Mouse (Mus musculus): ENCODE measurements around the gene Mbd4. TPM values are rescaled to one million over a fixed set of nuclear protein-coding genes. Genes with fewer than 3 reads are reported as not detected.
"Not testable (repeated sequence)": the region's sequence is repeated elsewhere in the genome, so short reads cannot be mapped to it uniquely, and the experiment has no call there.

Mbd4 gene
- polyA plus RNA-seq, 1 experiment from 2014 or later: 13.4 TPM

GRCm38 (mm10) chr6:115877239-115877638, 24.1 kb upstream of the Mbd4 start:
- Histone ChIP-seq H3K9ac (ENCODE audit: low read depth, low read length) (no peak overlapping the region), H3K27me3 (replicated peaks; ENCODE audit: control insufficient read depth, insufficient read depth, low read length) (no peaks in the 10 kb centered on the region), H3K27ac (replicated peaks; ENCODE audit: low read depth, low read length) (no peak overlapping the region), H3K4me2 (ENCODE audit: low read depth, low read length) (no peak overlapping the region), H3K4me3 (ENCODE audit: low read depth, low read length) (no peak overlapping the region), H3K36me3 (ENCODE audit: control insufficient read depth, insufficient read depth, low read length) (peaks cover 31% of the 10 kb centered on the region; the same call in 1 of the 2 replicates), H3K4me1 (ENCODE audit: control insufficient read depth, insufficient read depth, low read length) (no peaks in the 10 kb centered on the region), H3K9me3 (ENCODE audit: control insufficient read depth, low read length) (no peaks in the 10 kb centered on the region)
- DNase-seq (ENCODE audit: low spot score) (no peak), ATAC-seq (ENCODE audit: low read depth) (no peak)
- WGBS: 85% methylated on average over 2 of the region's 2 CpGs

- not testable (repeated sequence) for H3K4me2 ChIP-seq (ENCODE audit: low read depth, low read length); H3K27ac ChIP-seq (replicated peaks; ENCODE audit: low read depth, low read length); ATAC-seq (ENCODE audit: low read depth); H3K9me3 ChIP-seq (ENCODE audit: control insufficient read depth, low read length); H3K4me3 ChIP-seq (ENCODE audit: low read depth, low read length); H3K9ac ChIP-seq (ENCODE audit: low read depth, low read length); H3K4me1 ChIP-seq (ENCODE audit: control insufficient read depth, insufficient read depth, low read length); DNase-seq (ENCODE audit: low spot score); H3K27me3 ChIP-seq (replicated peaks; ENCODE audit: control insufficient read depth, insufficient read depth, low read length)
- no CpG with 5 or more reads among the region's 3 CpGs for WGBS
- H3K36me3 ChIP-seq (ENCODE audit: control insufficient read depth, insufficient read depth, low read length): peaks cover 12% of the 10 kb centered on the region; the same call in 1 of the 2 replicates
Measured at GRCm38 (mm10) chr6:115871318-115871717, 18.1 kb upstream of the Mbd4 start.

- H3K4me1 ChIP-seq (ENCODE audit: control insufficient read depth, insufficient read depth, low read length); H3K4me3 ChIP-seq (ENCODE audit: low read depth, low read length); H3K27me3 ChIP-seq (replicated peaks; ENCODE audit: control insufficient read depth, insufficient read depth, low read length); DNase-seq (ENCODE audit: low spot score); H3K9me3 ChIP-seq (ENCODE audit: control insufficient read depth, low read length); H3K4me2 ChIP-seq (ENCODE audit: low read depth, low read length); ATAC-seq (ENCODE audit: low read depth); H3K27ac ChIP-seq (replicated peaks; ENCODE audit: low read depth, low read length); H3K9ac ChIP-seq (ENCODE audit: low read depth, low read length): not testable (repeated sequence)
- H3K36me3 ChIP-seq (ENCODE audit: control insufficient read depth, insufficient read depth, low read length): peaks cover 18% of the 10 kb centered on the region
- WGBS: no CpG with 5 or more reads among the region's 3 CpGs
Measured at GRCm38 (mm10) chr6:115867157-115867556, 14.0 kb upstream of the Mbd4 start.

- no peak for DNase-seq (ENCODE audit: low spot score)
- no peaks in the 10 kb centered on the region for H3K4me1 ChIP-seq (ENCODE audit: control insufficient read depth, insufficient read depth, low read length)
- ATAC-seq (ENCODE audit: low read depth): no peak
- H3K9ac ChIP-seq (ENCODE audit: low read depth, low read length): no peak overlapping the region
- no peak overlapping the region for H3K4me3 ChIP-seq (ENCODE audit: low read depth, low read length)
- 97% methylated on average over 4 of the region's 4 CpGs for WGBS
- H3K4me2 ChIP-seq (ENCODE audit: low read depth, low read length): no peak overlapping the region
- no peaks in the 10 kb centered on the region for H3K27me3 ChIP-seq (replicated peaks; ENCODE audit: control insufficient read depth, insufficient read depth, low read length)
- no peak overlapping the region for H3K27ac ChIP-seq (replicated peaks; ENCODE audit: low read depth, low read length)
- peaks cover 18% of the 10 kb centered on the region for H3K36me3 ChIP-seq (ENCODE audit: control insufficient read depth, insufficient read depth, low read length)
- no peaks in the 10 kb centered on the region for H3K9me3 ChIP-seq (ENCODE audit: control insufficient read depth, low read length)
Measured at GRCm38 (mm10) chr6:115865246-115865645, 12.1 kb upstream of the Mbd4 start.

GRCm38 (mm10) chr6:115863340-115863841, 10.2 kb upstream of the Mbd4 start:
- WGBS: 63% methylated on average over 7 of the region's 7 CpGs
- H3K27ac ChIP-seq (replicated peaks; ENCODE audit: low read depth, low read length): no peak overlapping the region
- DNase-seq (ENCODE audit: low spot score): no peak
- no peaks in the 10 kb centered on the region for H3K27me3 ChIP-seq (replicated peaks; ENCODE audit: control insufficient read depth, insufficient read depth, low read length)
- no peaks in the 10 kb centered on the region for H3K4me1 ChIP-seq (ENCODE audit: control insufficient read depth, insufficient read depth, low read length)
- no peak for ATAC-seq (ENCODE audit: low read depth)
- H3K36me3 ChIP-seq (ENCODE audit: control insufficient read depth, insufficient read depth, low read length): peaks cover 18% of the 10 kb centered on the region
- H3K9ac ChIP-seq (ENCODE audit: low read depth, low read length): no peak overlapping the region
- H3K4me2 ChIP-seq (ENCODE audit: low read depth, low read length): no peak overlapping the region
- H3K9me3 ChIP-seq (ENCODE audit: control insufficient read depth, low read length): no peaks in the 10 kb centered on the region
- no peak overlapping the region for H3K4me3 ChIP-seq (ENCODE audit: low read depth, low read length)

- H3K4me3 ChIP-seq (ENCODE audit: low read depth, low read length): no peak overlapping the region
- H3K9me3 ChIP-seq (ENCODE audit: control insufficient read depth, low read length): no peaks in the 10 kb centered on the region
- DNase-seq (ENCODE audit: low spot score): no peak
- H3K9ac ChIP-seq (ENCODE audit: low read depth, low read length): no peak overlapping the region
- H3K27me3 ChIP-seq (replicated peaks; ENCODE audit: control insufficient read depth, insufficient read depth, low read length): no peaks in the 10 kb centered on the region
- peaks cover 5% of the 10 kb centered on the region; the same call in 1 of the 2 replicates for H3K4me1 ChIP-seq (ENCODE audit: control insufficient read depth, insufficient read depth, low read length)
- no peak overlapping the region for H3K27ac ChIP-seq (replicated peaks; ENCODE audit: low read depth, low read length)
- H3K4me2 ChIP-seq (ENCODE audit: low read depth, low read length): no peak overlapping the region
- peaks cover 17% of the 10 kb centered on the region for H3K36me3 ChIP-seq (ENCODE audit: control insufficient read depth, insufficient read depth, low read length)
- no peak for ATAC-seq (ENCODE audit: low read depth)
- WGBS: 66% methylated on average over 7 of the region's 7 CpGs
Measured at GRCm38 (mm10) chr6:115860027-115860556, 6.9 kb upstream of the Mbd4 start.

- 54% methylated on average over 4 of the region's 4 CpGs for WGBS
Measured at GRCm38 (mm10) chr6:115859258-115859657, 6.1 kb upstream of the Mbd4 start.

GRCm38 (mm10) chr6:115856361-115856745, 3.2 kb upstream of the Mbd4 start:
- WGBS: 62% methylated on average over 4 of the region's 4 CpGs
- no peak overlapping the region for H3K9ac ChIP-seq (ENCODE audit: low read depth, low read length)
- DNase-seq (ENCODE audit: low spot score): no peak
- no peak overlapping the region for H3K4me2 ChIP-seq (ENCODE audit: low read depth, low read length)
- ATAC-seq (ENCODE audit: low read depth): no peak
- peak overlapping the region; percentile 34; the same call in 1 of the 2 replicates for H3K27ac ChIP-seq (replicated peaks; ENCODE audit: low read depth, low read length)
- no peaks in the 10 kb centered on the region for H3K36me3 ChIP-seq (ENCODE audit: control insufficient read depth, insufficient read depth, low read length)
- no peak overlapping the region for H3K4me3 ChIP-seq (ENCODE audit: low read depth, low read length)
- no peaks in the 10 kb centered on the region for H3K27me3 ChIP-seq (replicated peaks; ENCODE audit: control insufficient read depth, insufficient read depth, low read length)
- H3K9me3 ChIP-seq (ENCODE audit: control insufficient read depth, low read length): no peaks in the 10 kb centered on the region
- H3K4me1 ChIP-seq (ENCODE audit: control insufficient read depth, insufficient read depth, low read length): peaks cover 14% of the 10 kb centered on the region

More at GRCm38 (mm10) chr6:115859258-115859657, 6.1 kb upstream of the Mbd4 start:
- no peak overlapping the region for H3K4me3 ChIP-seq (ENCODE audit: low read depth, low read length)
- ATAC-seq (ENCODE audit: low read depth): no peak
- no peak overlapping the region for H3K4me2 ChIP-seq (ENCODE audit: low read depth, low read length)
- H3K9me3 ChIP-seq (ENCODE audit: control insufficient read depth, low read length): no peaks in the 10 kb centered on the region
- no peaks in the 10 kb centered on the region for H3K27me3 ChIP-seq (replicated peaks; ENCODE audit: control insufficient read depth, insufficient read depth, low read length)
- H3K36me3 ChIP-seq (ENCODE audit: control insufficient read depth, insufficient read depth, low read length): peaks cover 9% of the 10 kb centered on the region
- no peak overlapping the region for H3K9ac ChIP-seq (ENCODE audit: low read depth, low read length)
- H3K4me1 ChIP-seq (ENCODE audit: control insufficient read depth, insufficient read depth, low read length): peaks cover 5% of the 10 kb centered on the region; the same call in 1 of the 2 replicates
- no peak overlapping the region for H3K27ac ChIP-seq (replicated peaks; ENCODE audit: low read depth, low read length)
- no peak for DNase-seq (ENCODE audit: low spot score)

GRCm38 (mm10) chr6:115855733-115856360, 2.7 kb upstream of the Mbd4 start:
- H3K4me3 ChIP-seq (ENCODE audit: low read depth, low read length): no peak overlapping the region
- peaks cover 14% of the 10 kb centered on the region for H3K4me1 ChIP-seq (ENCODE audit: control insufficient read depth, insufficient read depth, low read length)
- H3K9me3 ChIP-seq (ENCODE audit: control insufficient read depth, low read length): no peaks in the 10 kb centered on the region
- ATAC-seq (ENCODE audit: low read depth) (no peak), DNase-seq (ENCODE audit: low spot score) (no peak)
- H3K4me2 ChIP-seq (ENCODE audit: low read depth, low read length): no peak overlapping the region
- no peaks in the 10 kb centered on the region for H3K27me3 ChIP-seq (replicated peaks; ENCODE audit: control insufficient read depth, insufficient read depth, low read length)
- no peak overlapping the region for H3K9ac ChIP-seq (ENCODE audit: low read depth, low read length)
- WGBS: 75% methylated on average over 3 of the region's 3 CpGs
- H3K27ac ChIP-seq (replicated peaks; ENCODE audit: low read depth, low read length): peak overlapping the region; percentile 34; the same call in 1 of the 2 replicates
- no peaks in the 10 kb centered on the region for H3K36me3 ChIP-seq (ENCODE audit: control insufficient read depth, insufficient read depth, low read length)

Measured in embryonic facial prominence, embryonic 14.5 days (tissue).